Mouse (Mus musculus) C2C12 (cell line): ENCODE measurements at regions not wholly inside any gene's neighbourhood (a gene's known extent, or its start where the extent isn't known, plus 50 kb on each side); places are given as distances from the start of the nearest gene placed in this dataset.

ENCODE experiments used
- CEBPB ChIP-seq: IDR thresholded peaks from one replicate; pipeline ENCODE4 v1.6.1; 2011; ENCODE audit warnings: low read depth, mild to moderate bottlenecking, control low read depth, moderate library complexity
- CTCF ChIP-seq: IDR thresholded peaks from one replicate; pipeline ENCODE4 v1.5.1; 2011; ENCODE audit not compliant: control insufficient read depth, insufficient read depth, insufficient read length
- MYOG ChIP-seq: IDR thresholded peaks from one replicate; pipeline ENCODE4 v1.6.1; 2011; ENCODE audit not compliant: control insufficient read depth, insufficient read length; ENCODE audit errors: extremely low read depth
- USF1 ChIP-seq: IDR thresholded peaks from one replicate; pipeline ENCODE4 v1.6.1; 2011; ENCODE audit warnings: low read depth, mild to moderate bottlenecking, control low read depth, moderate library complexity

DNA sequence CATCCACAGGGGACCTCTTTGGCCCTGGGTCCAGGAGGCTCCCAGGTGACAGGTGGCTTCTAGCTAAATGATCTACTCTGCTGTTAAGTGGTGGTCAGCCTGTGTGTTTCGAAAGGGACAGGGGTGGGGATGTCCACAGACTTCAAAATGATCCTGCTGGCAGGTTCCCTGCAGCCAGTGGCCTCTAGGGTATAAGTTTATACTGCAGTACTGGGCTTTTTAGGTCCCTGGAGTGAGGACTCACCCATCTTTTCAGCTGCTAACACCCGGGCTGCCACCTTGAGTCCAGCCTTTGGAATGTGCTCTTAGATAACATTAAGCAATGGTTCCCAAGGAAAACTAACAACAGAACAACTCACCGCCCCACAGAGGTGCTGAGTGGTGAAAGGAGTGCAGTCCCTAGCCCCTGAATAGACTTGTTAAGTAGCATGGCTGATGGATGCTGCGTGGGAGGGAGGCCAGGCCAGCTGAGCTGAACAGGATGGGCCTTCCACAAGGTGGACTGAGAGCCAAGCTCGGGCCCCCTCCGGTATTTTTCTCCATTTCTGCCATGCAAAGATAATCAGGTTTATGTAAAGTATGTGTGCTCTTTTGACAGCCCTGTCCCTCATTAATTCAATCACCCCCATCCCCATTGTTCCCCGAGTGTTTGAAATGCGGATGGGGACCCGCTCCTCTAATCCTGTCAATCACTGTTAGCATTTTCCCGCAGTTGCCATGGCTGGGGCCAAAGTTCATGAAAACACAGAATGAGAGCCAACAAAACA lies 226.0 kb upstream of the Irx4 start:
- TF ChIP-seq CTCF (no peak), CEBPB (no peak), MYOG (no peak), USF1 (no peak)
